Mouse (Mus musculus) embryonic stem cell, embryonic (primary cell): ENCODE data around the gene Pard3b.

Experiments used
- CTCF ChIA-PET, 4 experiments: fragments of 300-600 bp in 2 of 4; fragments of 350-600 bp in 2 of 4; sonication (Branson Sonifier 250); formaldehyde crosslinking; loops; one replicate each; lab custom pipeline; 2022; ENCODE audit warnings: inconsistent platforms in 2 of 4; lab: Charles Lee
- POLR2A ChIA-PET, 4 experiments: fragments of 300-600 bp in 2 of 4; fragments of 350-600 bp in 2 of 4; sonication (Branson Sonifier 250); formaldehyde crosslinking; loops; one replicate each; lab custom pipeline; 2022; ENCODE audit warnings: antibody characterized with exemption in 4 of 4, inconsistent platforms in 1 of 4; lab: Charles Lee

Gene Pard3b

DNA sequence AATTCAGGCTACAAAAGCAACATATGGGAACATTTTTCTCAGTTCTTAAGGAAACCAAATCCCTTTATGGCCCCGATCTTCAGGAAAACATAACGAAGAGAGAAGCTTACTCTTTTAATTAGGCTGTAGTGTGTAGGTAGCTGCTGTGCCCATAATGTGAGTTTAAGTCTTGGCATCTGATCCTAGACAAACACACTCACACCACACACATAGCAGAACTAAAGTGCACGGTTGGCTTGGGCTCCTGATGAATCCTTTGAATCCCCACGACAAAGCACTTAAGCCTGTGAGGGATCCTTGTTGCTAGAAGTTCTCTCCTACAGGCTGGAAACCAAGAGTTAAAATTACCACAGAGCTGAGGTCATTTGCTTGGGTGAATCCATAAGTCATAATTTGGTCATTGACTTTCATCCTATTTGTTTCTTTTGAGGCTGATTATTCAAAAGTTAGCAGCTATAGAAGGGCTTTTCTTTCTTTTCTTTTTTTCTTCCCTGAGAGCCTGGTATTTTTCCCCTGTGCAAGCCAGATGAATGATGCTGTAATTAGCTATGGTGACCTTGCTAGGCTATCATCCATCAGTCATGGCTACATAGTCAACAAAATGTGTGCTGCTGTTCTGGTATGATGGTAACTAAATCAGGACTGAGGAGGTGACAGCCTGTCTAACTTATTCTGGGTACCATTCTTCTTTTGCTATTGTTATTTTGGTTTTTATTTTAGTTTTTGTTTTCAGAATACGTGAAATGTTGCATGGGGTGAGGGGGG is 378.1 kb downstream of the Pard3b start:
- ChIA-PET POLR2A (no interaction called here), CTCF (no interaction called here)

- ChIA-PET POLR2A (no interaction called here), CTCF (no interaction called here)
Measured at GRCm38 (mm10) chr1:62018276-62018675, 379.7 kb downstream of the Pard3b start.

- POLR2A ChIA-PET: no interaction called here
- CTCF ChIA-PET: no interaction called here
Measured at GRCm38 (mm10) chr1:62019743-62020142, 381.1 kb downstream of the Pard3b start.

DNA sequence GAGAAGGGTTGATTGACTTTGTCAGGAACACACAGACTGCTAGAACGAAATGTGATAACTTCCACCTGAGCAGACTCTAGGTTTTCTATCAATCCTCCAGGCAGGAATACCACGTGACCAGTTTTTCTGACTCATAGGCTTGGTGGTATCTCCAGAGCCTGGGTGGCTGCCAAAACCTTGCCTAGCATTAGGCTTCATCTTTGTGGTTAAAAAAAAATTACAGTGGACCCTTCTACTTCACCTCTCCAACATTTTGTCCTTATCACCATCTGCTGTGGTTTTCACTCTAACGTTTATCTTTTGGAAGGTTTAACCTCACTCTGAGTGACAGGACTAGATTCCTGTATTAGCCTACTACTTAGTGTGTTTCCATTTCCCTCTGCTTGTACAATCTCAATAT is 403.1 kb downstream of the Pard3b start:
- CTCF ChIA-PET: no interaction called here
- POLR2A ChIA-PET: no interaction called here

GRCm38 (mm10) chr1:62048592-62048991 is 410.0 kb downstream of the Pard3b start:
- POLR2A ChIA-PET: no interaction called here
- CTCF ChIA-PET: no interaction called here

DNA sequence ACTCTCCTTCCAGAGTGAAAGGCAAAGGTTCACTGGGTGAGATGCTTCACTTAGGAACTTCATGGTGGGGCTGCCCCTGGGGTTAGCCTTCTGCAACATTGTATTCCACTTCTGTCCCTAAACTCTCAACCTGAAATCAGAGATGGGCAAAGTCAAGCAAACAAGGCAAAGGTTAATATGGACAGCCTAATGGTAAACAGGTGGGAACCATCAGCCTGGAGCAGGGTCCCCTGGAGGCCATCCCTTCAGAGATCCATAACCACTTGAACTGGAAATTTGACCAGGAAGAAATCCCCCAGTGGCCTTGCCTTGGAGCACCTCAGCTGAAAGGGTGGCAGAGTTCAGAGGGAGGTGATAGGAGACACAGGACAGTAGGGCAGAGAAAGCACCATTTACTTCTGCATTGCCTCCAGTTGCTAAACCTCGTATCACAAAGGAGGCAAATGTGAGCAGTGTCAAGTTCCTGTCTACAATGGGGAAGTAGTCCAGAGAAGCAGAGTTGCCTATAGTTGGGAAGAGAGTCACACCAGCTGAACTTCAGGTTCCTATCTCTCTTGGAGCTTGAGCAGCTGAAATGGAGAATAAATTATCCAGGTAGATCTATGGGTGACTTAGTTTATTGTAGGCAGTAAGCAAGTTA is 412.7 kb downstream of the Pard3b start:
- POLR2A ChIA-PET: interaction anchor here in 1 of 4 experiments (0.5 kb wide), 1 partner anchor 97 kb away, joined by 3 read pairs; no protein-coding TSS in a partner anchor
- CTCF ChIA-PET: no interaction called here

DNA sequence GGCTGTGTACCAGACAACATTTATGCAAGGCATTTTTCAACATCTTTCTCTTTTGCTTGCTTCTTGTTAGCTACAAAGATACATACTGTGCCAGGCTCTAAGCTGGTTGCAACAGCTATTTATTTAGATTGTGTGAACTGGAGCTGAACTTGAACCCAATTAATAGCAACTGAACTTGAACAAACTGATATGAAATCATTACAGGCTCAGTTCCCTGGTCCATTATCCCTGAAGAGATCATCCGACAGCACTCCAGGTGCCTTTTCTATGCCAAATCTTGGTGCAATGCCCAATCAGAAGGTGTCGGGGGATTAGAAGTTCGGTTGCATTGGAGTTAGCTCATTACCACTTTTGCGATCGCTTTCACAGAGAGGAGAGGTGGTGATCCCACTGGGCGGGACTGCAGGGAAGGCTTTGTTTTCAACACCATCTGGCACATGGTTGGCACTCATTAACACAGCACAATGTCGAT is 414.6 kb downstream of the Pard3b start:
- POLR2A ChIA-PET: no interaction called here

DNA sequence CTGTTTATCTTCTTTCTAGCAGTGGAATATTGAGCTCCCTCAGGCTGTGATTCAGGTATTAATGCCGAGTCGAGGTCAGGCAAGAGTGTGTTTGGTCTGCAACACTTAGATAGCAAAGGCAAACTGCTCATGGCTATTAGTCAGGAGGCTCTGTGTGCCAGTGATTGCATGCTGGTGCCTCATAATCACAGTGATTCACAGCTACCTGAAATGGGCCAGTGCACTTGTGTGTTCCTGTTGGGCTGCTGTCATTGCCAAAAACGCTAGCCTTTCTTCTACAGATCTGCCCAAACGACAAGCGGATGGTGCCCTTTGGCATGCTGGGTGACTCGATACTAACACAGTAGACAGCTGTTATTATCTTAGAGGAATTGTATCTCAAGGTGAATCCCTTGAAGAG is 416.7 kb downstream of the Pard3b start:
- POLR2A ChIA-PET: no interaction called here
- CTCF ChIA-PET: no interaction called here

More for the DNA sequence above, 414.6 kb downstream of the Pard3b start:
- CTCF ChIA-PET: no interaction called here

GRCm38 (mm10) chr1:62070617-62071016 is 432.0 kb downstream of the Pard3b start:
- CTCF ChIA-PET: no interaction called here
- POLR2A ChIA-PET: no interaction called here

DNA sequence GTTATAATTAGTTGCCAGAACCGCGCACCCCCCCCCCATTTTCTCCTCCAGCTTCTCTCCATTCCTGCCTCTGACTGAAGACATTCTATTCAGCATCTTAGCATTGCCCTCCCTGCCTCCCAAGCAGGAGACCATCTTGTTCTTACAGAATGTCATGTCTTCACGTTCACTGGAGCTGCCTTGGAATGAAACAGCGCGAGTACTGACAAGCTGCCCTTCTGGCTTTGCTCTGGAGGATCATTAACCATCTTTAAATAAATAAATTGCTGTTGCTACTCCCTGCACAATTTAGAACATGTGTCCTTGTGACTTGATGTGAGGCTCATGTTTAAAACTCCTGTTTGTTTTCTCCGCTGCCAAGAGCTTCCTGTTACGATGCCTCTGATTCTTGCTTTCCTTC is 432.5 kb downstream of the Pard3b start:
- ChIA-PET POLR2A (no interaction called here), CTCF (interaction anchor here in 1 of 4 experiments (0.6 kb wide), 3 partner anchors 27 to 531 kb away, joined by 4 to 7 read pairs (median 5); no protein-coding TSS in a partner anchor)

- POLR2A ChIA-PET: no interaction called here
- CTCF ChIA-PET: interaction anchor here in 1 of 4 experiments (0.7 kb wide), 1 partner anchor 85 kb away, joined by 3 read pairs; no protein-coding TSS in a partner anchor
Measured at GRCm38 (mm10) chr1:62076171-62076570, 437.5 kb downstream of the Pard3b start.

DNA sequence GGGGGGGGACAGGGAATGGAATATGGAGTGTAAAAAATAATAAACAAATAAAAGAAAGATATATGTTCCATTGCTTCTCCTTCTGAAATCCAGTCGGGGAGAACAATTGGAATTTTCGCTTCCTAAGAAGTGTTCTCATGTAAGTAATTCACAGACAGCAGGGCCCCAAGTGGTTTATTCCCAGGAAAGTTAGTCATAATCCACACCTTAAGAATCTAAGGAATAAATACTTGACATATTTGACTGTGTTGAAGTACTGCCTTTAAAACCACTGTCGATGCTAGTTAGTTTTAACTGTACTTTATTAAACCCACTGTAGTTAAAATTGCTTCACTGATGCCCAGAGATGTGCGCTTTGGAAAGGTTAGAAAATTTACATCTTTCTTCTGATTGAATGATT is 442.5 kb downstream of the Pard3b start:
- ChIA-PET CTCF (no interaction called here), POLR2A (no interaction called here)

GRCm38 (mm10) chr1:62085995-62086394 is 447.4 kb downstream of the Pard3b start:
- ChIA-PET POLR2A (no interaction called here), CTCF (no interaction called here)

DNA sequence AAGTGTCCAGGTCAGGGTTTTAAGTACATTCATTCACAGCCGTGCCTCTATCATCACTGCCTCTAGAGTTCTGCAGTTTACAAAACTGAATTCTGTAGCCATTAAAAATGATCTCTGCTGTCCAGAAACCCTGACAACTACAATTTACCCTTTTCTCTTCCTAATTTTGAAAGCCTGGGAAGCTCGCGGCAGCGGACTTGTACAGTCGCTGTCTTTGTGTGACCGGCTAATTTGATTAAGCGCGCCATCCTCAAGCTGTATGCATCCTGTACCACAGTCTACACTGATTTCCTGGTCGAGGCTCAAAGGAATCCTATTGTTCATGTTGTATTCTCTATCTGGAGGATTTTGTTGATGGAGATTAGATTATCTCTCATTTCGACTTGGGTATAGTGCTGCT is 448.8 kb downstream of the Pard3b start:
- ChIA-PET POLR2A (no interaction called here), CTCF (no interaction called here)

GRCm38 (mm10) chr1:62094885-62095284 is 456.3 kb downstream of the Pard3b start:
- ChIA-PET POLR2A (no interaction called here), CTCF (no interaction called here)

- ChIA-PET CTCF (no interaction called here), POLR2A (no interaction called here)
Measured at GRCm38 (mm10) chr1:62122426-62122825, 483.8 kb downstream of the Pard3b start.

DNA sequence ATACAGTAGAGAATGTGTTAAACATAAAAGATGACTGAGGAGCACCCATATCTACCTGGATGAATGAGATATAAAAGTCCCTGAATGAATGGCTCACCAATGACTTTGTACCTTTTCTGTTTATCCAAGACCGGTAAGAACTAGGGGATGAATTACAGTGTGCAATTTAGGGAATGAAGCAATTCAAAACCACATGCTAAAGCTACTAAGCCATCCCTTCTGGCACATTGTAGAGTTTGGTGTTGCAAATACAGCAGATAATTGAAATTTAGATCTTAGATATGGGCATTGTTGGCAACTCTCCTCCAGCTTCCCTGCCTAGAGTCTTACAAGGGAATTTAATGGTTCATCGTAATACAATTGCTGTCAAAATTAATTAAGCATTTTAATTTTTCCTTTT is 490.6 kb downstream of the Pard3b start:
- CTCF ChIA-PET: no interaction called here
- POLR2A ChIA-PET: no interaction called here

GRCm38 (mm10) chr1:62148134-62148533 is 509.5 kb downstream of the Pard3b start:
- ChIA-PET POLR2A (interaction anchor here in 1 of 4 experiments (0.6 kb wide), 1 partner anchor 97 kb away, joined by 3 read pairs; no protein-coding TSS in a partner anchor), CTCF (no interaction called here)

DNA sequence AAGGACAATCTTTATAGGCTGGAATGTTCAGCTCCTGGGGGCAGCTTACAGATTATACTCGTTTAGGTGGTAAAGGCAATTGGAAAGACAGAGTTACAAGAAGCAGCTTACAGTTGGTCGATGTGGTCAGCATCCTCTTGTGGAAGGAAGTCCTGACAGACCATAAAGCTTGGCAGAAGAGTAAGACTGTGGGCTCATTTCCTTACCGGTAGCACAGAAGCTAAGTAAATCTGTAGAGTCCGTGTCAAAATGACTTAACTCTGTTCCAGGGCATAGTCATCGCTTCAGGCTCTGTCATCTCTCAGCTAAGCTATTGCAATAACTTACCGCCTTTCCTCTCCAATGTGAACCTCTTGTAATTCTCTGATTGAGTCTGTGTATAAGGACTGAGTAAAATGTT is 510.2 kb downstream of the Pard3b start:
- ChIA-PET POLR2A (no interaction called here), CTCF (no interaction called here)

GRCm38 (mm10) chr1:62155970-62156369 is 517.3 kb downstream of the Pard3b start:
- POLR2A ChIA-PET: no interaction called here

GRCm38 (mm10) chr1:62159592-62159991 is 521.0 kb downstream of the Pard3b start:
- CTCF ChIA-PET: no interaction called here

More at GRCm38 (mm10) chr1:62155970-62156369, 517.3 kb downstream of the Pard3b start:
- CTCF ChIA-PET: no interaction called here

More at GRCm38 (mm10) chr1:62159592-62159991, 521.0 kb downstream of the Pard3b start:
- POLR2A ChIA-PET: no interaction called here
